8 mouse cellular contexts compared by ENCODE assay signal in the genomic region with DNA sequence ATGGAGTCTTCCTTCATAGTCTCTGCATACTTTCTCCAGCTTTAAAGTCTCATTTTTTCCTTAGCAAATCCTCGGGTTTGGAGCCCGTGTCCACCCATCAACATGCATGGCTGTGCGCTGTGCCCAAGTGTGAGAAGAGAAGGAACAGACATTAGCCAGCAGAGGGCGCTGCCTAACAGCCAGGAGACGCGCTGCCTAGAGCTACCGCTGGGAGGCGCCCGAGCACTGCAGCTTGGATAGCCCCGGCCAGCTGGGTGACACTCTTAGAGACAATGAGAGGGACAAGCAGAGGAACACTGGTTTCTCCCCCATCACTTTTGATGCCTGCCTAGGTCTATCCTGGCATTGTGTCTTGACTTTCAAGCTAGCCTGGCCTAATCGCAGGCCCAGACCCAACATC. TPM values are rescaled to one million over a fixed set of nuclear protein-coding genes. Genes with fewer than 3 reads are reported as not detected.
DNase-seq lines count a peak whose midpoint lies in the region; ATAC-seq and TF ChIP-seq lines count a peak whose summit lies in the region.

No protein-coding gene starts in this region.

- no peaks in the 10 kb centered on the region for H3K27me3 ChIP-seq in intestine, postnatal 0 days (replicated peaks; ENCODE audit: control insufficient read depth, insufficient read depth, low read length)
- no peaks in the 10 kb centered on the region for H3K27me3 ChIP-seq in midbrain, embryonic 11.5 days (ENCODE audit: control insufficient read depth, insufficient read depth, low read length)

- peak; percentile 95 for DNase-seq in adrenal gland, adult 18-20 months (ENCODE audit: low spot score in 2 of 2)
- peak; percentile 76 for DNase-seq in embryo, embryonic 11.5 days (ENCODE audit: low read depth, low spot score)
- peak; percentile 87 to 91 for DNase-seq in left cerebral cortex, postnatal 36 days (ENCODE audit: low spot score in 2 of 2)
- peak; percentile 99 for DNase-seq in midbrain, embryonic 11.5 days (ENCODE audit: low spot score, missing footprints)
- peak; percentile 95 for DNase-seq in right cerebral cortex, postnatal 4 days
- peak; percentile 81 for DNase-seq in yolk sac, embryonic 10.5 days (ENCODE audit: low spot score)

- 6% methylated on average over 11 of the region's 11 CpGs for WGBS in intestine, postnatal 0 days
- 8% methylated on average over 11 of the region's 11 CpGs for WGBS in midbrain, embryonic 11.5 days

- no peak overlapping the region for H3K4me2 ChIP-seq in intestine, postnatal 0 days (replicated peaks; ENCODE audit: low read depth)
- H3K4me2 ChIP-seq in midbrain, embryonic 11.5 days: no peak overlapping the region

- no peaks in the 10 kb centered on the region for H3K4me1 ChIP-seq in intestine, postnatal 0 days (replicated peaks; ENCODE audit: control insufficient read depth, insufficient read depth, low read length)
- no peaks in the 10 kb centered on the region for H3K4me1 ChIP-seq in midbrain, embryonic 11.5 days (ENCODE audit: control insufficient read depth, insufficient read depth, low read length)

- TF ChIP-seq CTCF in intestine, postnatal 0 days (IDR thresholded peaks at IDR 0.05; ENCODE audit: low read depth): peak; percentile 100

- no peak overlapping the region for H3K27ac ChIP-seq in intestine, postnatal 0 days (ENCODE audit: low read depth, low read length)
- H3K27ac ChIP-seq in midbrain, embryonic 11.5 days (ENCODE audit: low read depth, low read length): no peak overlapping the region

- H3K9ac ChIP-seq in intestine, postnatal 0 days (ENCODE audit: low read depth, low read length): no peak overlapping the region
- no peak overlapping the region; the same call in 1 of the 2 replicates for H3K9ac ChIP-seq in midbrain, embryonic 11.5 days (ENCODE audit: low read length)

- H3K4me3 ChIP-seq in intestine, postnatal 0 days (ENCODE audit: low read depth, low read length): no peak overlapping the region
- H3K4me3 ChIP-seq in midbrain, embryonic 11.5 days (ENCODE audit: low read depth, low read length): no peak overlapping the region

- no peaks in the 10 kb centered on the region for H3K36me3 ChIP-seq in intestine, postnatal 0 days (ENCODE audit: control insufficient read depth, insufficient read depth)
- no peaks in the 10 kb centered on the region for H3K36me3 ChIP-seq in midbrain, embryonic 11.5 days (ENCODE audit: control insufficient read depth, insufficient read depth, low read length)

- H3K9me3 ChIP-seq in intestine, postnatal 0 days (ENCODE audit: control insufficient read depth): no peaks in the 10 kb centered on the region
- H3K9me3 ChIP-seq in midbrain, embryonic 11.5 days (ENCODE audit: control insufficient read depth, low read length): no peaks in the 10 kb centered on the region

- intact Hi-C loops in left cerebral cortex, postnatal 36 days (cut with DNase I): loop anchor here (1.0 kb wide), 1 partner anchor 226 kb away; no protein-coding TSS in a partner anchor

- ATAC-seq in granulocyte monocyte progenitor cell, adult 5-6 weeks (replicated peaks; ENCODE audit: poor library complexity, severe bottlenecking): peak; percentile 99
- peak; percentile 56 for ATAC-seq in intestine, postnatal 0 days
- peak; percentile 85 for ATAC-seq in midbrain, embryonic 11.5 days (ENCODE audit: low FRiP score)

RNA-seq across cellular contexts. Expression of gene Lbr, which starts 46.0 kb away (rescaled TPM):
- 10 to 100 TPM; 15.6 to 17.9 TPM for total RNA-seq in adrenal gland, adult 18-20 months (2021)
- total RNA-seq in granulocyte monocyte progenitor cell, adult 5-6 weeks (2014; fragmentation: Nextera tagmentation): 132 and 145 TPM in 2 replicates
- 245 and 274 TPM in 2 replicates for total RNA-seq in granulocyte monocyte progenitor cell, adult 5-6 weeks (2017)
- 34.4 and 37.7 TPM in 2 replicates for polyA plus RNA-seq in intestine, postnatal 0 days (2015; fragmentation: Nextera tagmentation; extraction: Ambion mirVana)
- total RNA-seq in left cerebral cortex, postnatal 36 days (2021): 10 to 100 TPM; 10.7 to 11.9 TPM
- 208 and 230 TPM in 2 replicates for polyA plus RNA-seq in midbrain, embryonic 11.5 days (2014; fragmentation: Nextera tagmentation; extraction: Ambion mirVana)

Comparison
In these comparisons a context has a peak if more than half of its experiments do, and no peak if none do; other contexts are left out.
1. RNA of gene Lbr, which starts 46.0 kb away (total RNA-seq): 132 to 274 TPM in granulocyte monocyte progenitor cell, adult 5-6 weeks; 15.6 to 17.9 TPM in adrenal gland, adult 18-20 months and 10.7 to 11.9 TPM in left cerebral cortex, postnatal 36 days; every median in the first group is over 4 times any median in the second.
2. Peak in every context shown above with its lines, with median percentiles within 50 percentile points of each other: DNase-seq and ATAC-seq.